Mouse (Mus musculus): ENCODE results near the gene Rhbdl1. TPM values are rescaled to one million over a fixed set of nuclear protein-coding genes. Genes with fewer than 3 reads are reported as not detected.

The Rhbdl1 gene
- total RNA-seq, 2 experiments from 2014 or later = 47.9 to 49.0 TPM

DNA sequence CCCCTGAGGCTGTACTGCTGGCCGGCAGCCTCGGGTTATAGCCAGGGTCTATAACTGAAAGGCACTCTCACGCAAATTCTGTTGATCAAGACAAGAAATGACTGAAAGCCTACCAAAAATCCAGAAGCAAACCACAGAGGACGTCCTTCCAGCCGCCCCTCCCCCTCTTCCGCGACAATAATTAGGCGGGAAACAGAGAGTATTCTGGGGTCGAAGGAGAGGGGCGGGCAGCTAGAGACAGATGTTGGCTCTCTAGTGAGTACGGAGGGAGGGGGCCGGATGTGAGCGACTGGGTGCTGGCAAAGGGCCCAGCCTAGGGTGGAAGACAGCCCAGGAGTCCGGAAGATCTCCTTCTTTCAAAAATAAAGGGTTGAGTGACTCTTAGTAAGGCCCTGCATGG lies 44.5 kb downstream of the Rhbdl1 start, which contains the start of gene Fam173a:
Gene Fam173a, minus strand, starts transcription at position 287 of the 400 bp plus-strand sequence.
- DNase-seq = peak; percentile 67

DNA sequence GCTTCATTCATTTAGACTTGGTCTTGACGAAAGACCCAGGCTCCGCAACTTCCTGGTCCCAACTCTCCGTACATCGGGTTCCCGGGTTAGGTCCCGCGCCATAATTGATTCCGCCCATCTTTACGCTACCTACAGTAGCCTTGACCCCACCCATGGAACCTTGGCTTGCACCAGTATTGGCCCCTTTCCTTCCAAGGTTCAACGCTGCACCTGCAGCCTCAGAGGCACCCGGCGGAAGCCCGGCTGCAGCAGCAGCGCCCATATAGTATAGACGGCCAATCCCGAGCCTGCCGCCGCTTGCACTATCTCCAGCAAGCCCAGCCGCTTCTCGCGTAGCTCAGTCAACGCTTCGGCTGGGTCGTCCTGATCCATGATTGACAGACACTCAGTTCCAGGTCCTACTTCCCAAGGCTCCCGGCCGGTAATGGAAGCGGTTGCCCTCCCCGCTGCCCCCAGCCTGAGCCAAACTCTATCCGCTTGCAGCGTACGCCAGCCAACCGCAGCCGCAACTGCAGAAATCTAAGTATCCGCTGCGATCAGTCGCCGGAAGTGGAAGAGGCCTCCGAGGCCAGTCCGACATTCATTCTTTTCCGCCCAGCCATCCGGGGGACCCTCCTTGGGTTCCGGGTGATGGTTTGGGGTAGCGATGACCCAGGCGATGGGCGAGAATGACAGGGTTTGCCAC lies 45.1 kb downstream of the Rhbdl1 start:
- DNase-seq = peak; percentile 87 to 88

DNA sequence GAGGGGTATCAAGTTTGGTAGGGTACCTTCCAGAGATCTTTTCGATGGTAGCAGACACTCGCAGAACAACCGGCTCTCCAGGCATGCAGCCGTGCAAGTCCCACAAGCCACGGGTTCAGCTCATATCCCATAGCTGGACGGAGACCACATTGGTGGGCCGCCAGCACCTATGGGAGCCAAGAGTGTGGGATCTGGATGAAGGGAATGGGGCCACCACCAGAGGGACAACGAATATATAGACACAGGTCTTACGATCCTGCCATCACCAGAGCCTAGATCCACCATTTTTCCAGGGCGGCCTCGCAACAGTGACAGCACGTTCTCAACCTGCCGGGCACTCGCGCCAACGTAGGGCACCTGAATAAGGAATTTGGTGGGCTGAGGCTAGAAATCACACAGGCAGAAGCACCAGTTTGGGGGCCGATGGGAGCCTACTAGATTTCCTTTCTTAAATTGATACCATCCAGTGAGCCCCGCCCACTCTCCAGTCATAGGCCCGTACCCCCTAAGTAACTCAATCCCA lies 45.7 kb downstream of the Rhbdl1 start:
- DNase-seq = no peak

DNA sequence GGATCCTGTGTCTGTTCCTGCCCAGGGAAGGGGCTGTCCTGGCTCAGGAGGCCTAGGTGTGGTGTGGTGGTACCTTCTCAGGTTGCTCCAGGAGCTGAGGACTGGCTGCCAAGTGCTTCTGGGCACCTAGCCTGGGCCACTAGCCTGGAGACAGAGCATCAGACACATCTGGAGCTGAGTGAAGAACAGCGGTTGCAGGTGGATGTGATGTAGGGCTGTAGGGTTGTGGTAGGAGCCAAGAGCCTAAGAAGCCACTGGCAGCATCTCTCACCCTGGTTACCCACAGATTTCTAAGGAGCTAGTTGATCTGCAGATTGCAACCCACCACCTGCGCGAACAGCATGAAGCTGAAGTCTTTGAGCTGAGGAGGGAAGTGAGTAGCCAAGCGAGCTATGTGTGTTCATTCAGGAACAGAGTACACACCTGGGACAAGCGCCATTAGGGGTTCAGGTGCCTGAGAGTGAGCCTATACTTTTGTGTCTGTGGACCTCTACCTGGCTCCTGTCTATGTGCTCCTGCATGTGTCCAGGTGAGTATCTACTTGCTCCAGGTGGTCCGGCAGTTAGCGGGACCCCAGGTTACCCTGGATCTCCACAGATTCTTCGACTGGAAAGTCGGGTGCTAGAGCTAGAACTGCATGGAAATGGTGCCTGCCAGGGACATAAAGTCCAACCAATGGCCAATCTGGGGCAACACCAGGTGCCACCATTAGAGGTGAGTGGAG lies 50.2 kb downstream of the Rhbdl1 start:
- DNase-seq = no peak

DNA sequence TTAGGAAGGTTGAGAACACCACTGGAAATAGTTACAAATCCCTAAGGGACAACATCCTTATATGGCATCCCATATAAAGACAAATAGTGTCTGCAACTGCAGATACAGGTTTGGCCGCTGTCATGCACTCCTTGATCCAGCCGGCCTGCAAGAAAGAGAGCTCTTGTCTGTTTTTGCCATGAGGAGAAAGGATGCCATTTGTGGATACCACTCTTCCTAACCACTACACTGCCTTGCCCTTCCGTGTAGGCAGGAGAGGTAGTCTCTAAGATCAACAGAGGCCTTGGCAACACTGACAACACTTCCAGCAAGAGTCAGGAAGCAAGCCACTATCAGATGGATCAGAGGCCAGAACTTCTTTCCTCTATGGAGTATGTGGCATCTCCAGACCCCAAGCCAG lies 50.8 kb downstream of the Rhbdl1 start, which contains the start of gene Ccdc78:
Gene Ccdc78, plus strand, starts transcription at position 301 of the 400 bp plus-strand sequence.
- no peak for DNase-seq

DNA sequence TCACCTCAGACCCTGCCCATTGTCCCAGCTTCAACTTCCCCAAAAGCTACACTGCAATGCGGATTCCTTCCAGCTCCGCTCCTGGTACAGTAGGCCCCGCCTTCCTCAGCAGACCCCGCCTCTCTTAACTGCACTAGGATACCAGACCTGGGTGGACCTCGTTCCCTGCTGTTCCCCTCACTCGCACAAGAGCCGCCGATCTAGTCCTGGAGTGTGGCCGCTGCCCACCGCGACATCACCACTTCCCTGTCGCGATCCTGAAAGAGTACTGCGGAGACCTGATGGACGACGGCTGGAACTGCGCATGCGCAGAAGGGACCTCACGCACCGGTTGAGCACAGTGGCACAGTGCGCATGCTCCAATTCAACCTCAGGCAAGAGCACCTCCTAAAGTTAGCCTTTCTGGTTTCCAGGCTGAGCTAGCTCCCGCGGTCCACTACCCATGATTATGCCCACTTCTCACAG lies 51.8 kb downstream of the Rhbdl1 start, which contains the start of gene Haghl:
Gene Haghl, minus strand, starts transcription at position 393 of the 465 bp plus-strand sequence.
- DNase-seq = peak; percentile 94 to 95

Small RNA genes within 50 kb of the gene (microRNA-seq; reads per million reads assigned to microRNA genes)
- 1.7 to 2.7 reads per million in 2 experiments for gene Mir3082

Other genes with a start within 250 kb of the Rhbdl1 start
- gene Gng13, start 120.1 kb downstream of the Rhbdl1 start, total RNA-seq (2021) = 100 to 1,000 TPM; 111 to 127 TPM
- 1 to 10 TPM in 1 of 2 experiments, under 1 TPM in 1; 0.73 to 1.6 TPM for gene Chtf18, start 109.9 kb downstream of the Rhbdl1 start, total RNA-seq (2021)
- 10 to 100 TPM; 50.0 to 52.5 TPM for gene Rpusd1, start 109.6 kb downstream of the Rhbdl1 start, total RNA-seq (2021)
- under 1 TPM in 1 of 2 experiments, not detected in 1; 0.12 TPM for gene Mslnl, start 101.3 kb downstream of the Rhbdl1 start, total RNA-seq (2021)
- gene Msln, start 82.9 kb downstream of the Rhbdl1 start, total RNA-seq (2021) = under 1 TPM; 0.66 to 0.77 TPM
- gene Narfl, start 63.5 kb downstream of the Rhbdl1 start, total RNA-seq (2021) = 10 to 100 TPM; 35.1 to 37.5 TPM
- 100 to 1,000 TPM in 1 of 2 experiments, 10 to 100 TPM in 1; 98.1 to 107 TPM for gene Haghl, start 51.6 kb downstream of the Rhbdl1 start, total RNA-seq (2021)
- gene Ccdc78, start 50.7 kb downstream of the Rhbdl1 start, total RNA-seq (2021) = under 1 TPM; 0.20 to 0.25 TPM
- 10 to 100 TPM; 80.7 to 93.1 TPM for gene Fam173a, start 44.4 kb downstream of the Rhbdl1 start, total RNA-seq (2021)
- under 1 TPM in 1 of 2 experiments, not detected in 1; 0.81 TPM for gene AC134908.4, start 41.6 kb downstream of the Rhbdl1 start, total RNA-seq (2021)
- 10 to 100 TPM; 73.2 to 85.6 TPM for gene Metrn, start 40.2 kb downstream of the Rhbdl1 start, total RNA-seq (2021)
- 100 to 1,000 TPM; 643 to 644 TPM for gene Fbxl16, start 28.2 kb downstream of the Rhbdl1 start, total RNA-seq (2021)
- gene Wdr24, start 13.7 kb downstream of the Rhbdl1 start, total RNA-seq (2021) = 10 to 100 TPM; 25.4 to 27.3 TPM
- gene Jmjd8, start 8.4 kb downstream of the Rhbdl1 start, total RNA-seq (2021) = 10 to 100 TPM; 58.1 to 61.0 TPM
- gene Stub1, start 3.9 kb downstream of the Rhbdl1 start, total RNA-seq (2021) = 100 to 1,000 TPM; 163 to 164 TPM
- 10 to 100 TPM; 29.0 to 30.4 TPM for gene Gm20683, start 4.5 kb upstream of the Rhbdl1 start, total RNA-seq (2021)
- gene Rhot2, start 7.6 kb upstream of the Rhbdl1 start, total RNA-seq (2021) = 100 to 1,000 TPM; 102 to 103 TPM
- gene Wdr90, start 24.2 kb upstream of the Rhbdl1 start, total RNA-seq (2021) = 10 to 100 TPM; 19.2 to 26.2 TPM
- 10 to 100 TPM; 25.4 to 28.9 TPM for gene Mcrip2, start 31.5 kb upstream of the Rhbdl1 start, total RNA-seq (2021)
- gene Mettl26, start 37.8 kb upstream of the Rhbdl1 start, total RNA-seq (2021) = 10 to 100 TPM; 36.3 to 37.7 TPM
- gene Wfikkn1, start 43.6 kb upstream of the Rhbdl1 start, total RNA-seq (2021) = 1 to 10 TPM; 1.8 to 2.4 TPM
- gene Rab40c, start 82.4 kb upstream of the Rhbdl1 start, total RNA-seq (2021) = 10 to 100 TPM; 49.6 to 55.5 TPM
- gene Pigq, start 107.6 kb upstream of the Rhbdl1 start, total RNA-seq (2021) = 100 to 1,000 TPM; 125 to 129 TPM
- gene Nhlrc4, start 107.7 kb upstream of the Rhbdl1 start, total RNA-seq (2021) = under 1 TPM; 0.17 to 0.61 TPM
- under 1 TPM; 0.95 to 0.96 TPM for gene A930017K11Rik, start 115.3 kb upstream of the Rhbdl1 start, total RNA-seq (2021)
- 10 to 100 TPM; 52.5 to 60.2 TPM for gene Capn15, start 148.5 kb upstream of the Rhbdl1 start, total RNA-seq (2021)
- gene Rab11fip3, start 232.3 kb upstream of the Rhbdl1 start, total RNA-seq (2021) = 100 to 1,000 TPM in 1 of 2 experiments, 10 to 100 TPM in 1; 99.5 to 112 TPM